Mouse (Mus musculus): ENCODE results near the gene Gm45716. TPM values are rescaled to one million over a fixed set of nuclear protein-coding genes. Genes with fewer than 3 reads are reported as not detected.

Gm45716 gene
- polyA plus RNA-seq, 1 experiment from 2014 or later = 54.6 TPM

DNA sequence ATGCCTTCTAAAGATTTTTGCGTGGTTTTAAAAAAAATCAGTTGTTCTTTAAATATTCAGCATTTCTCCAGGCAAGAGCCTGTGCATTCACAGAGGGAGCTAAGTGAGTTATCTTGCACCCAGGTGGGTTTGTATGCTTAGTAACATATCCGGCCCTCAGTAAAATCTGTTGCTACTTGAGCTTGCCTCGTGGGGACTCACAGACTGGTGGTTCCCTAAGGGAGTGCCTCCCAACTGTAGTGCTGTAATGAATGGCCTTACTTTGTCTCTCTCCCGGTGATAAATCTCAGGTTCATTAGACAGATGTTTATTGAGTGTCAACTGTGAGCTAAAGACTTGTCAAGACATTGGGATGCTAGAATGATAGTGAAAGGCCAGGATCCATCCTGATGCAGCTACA, 97.1 kb downstream of the Gm45716 start:
- no peak for ATAC-seq (replicated peaks; ENCODE audit: insufficient number of reproducible peaks, insufficient read depth, low FRiP score, low read depth)
- Histone ChIP-seq H3K27me3 (no peaks in the 10 kb centered on the region), H3K4me3 (no peak overlapping the region), H3K4me2 (no peak overlapping the region), H3K4me1 (replicated peaks) (no peaks in the 10 kb centered on the region), H3K9ac (no peak overlapping the region), H3K27ac (no peak overlapping the region), H3K9me3 (replicated peaks) (no peaks in the 10 kb centered on the region), H3K36me3 (no peaks in the 10 kb centered on the region; the same call in 1 of the 2 replicates)
- WGBS = 60% methylated on average over 4 of the region's 4 CpGs

- H3K9ac ChIP-seq = no peak overlapping the region
- no peaks in the 10 kb centered on the region for H3K4me1 ChIP-seq (replicated peaks)
- no peak overlapping the region for H3K4me3 ChIP-seq
- WGBS = 74% methylated on average over 6 of the region's 6 CpGs
- H3K9me3 ChIP-seq (replicated peaks) = no peaks in the 10 kb centered on the region
- H3K4me2 ChIP-seq = no peak overlapping the region
- no peaks in the 10 kb centered on the region for H3K27me3 ChIP-seq
- no peaks in the 10 kb centered on the region for H3K36me3 ChIP-seq
- no peak overlapping the region for H3K27ac ChIP-seq
- no peak for ATAC-seq (replicated peaks; ENCODE audit: insufficient number of reproducible peaks, insufficient read depth, low FRiP score, low read depth)
Measured at GRCm38 (mm10) chr11:90286550-90287154, 99.2 kb downstream of the Gm45716 start.

GRCm38 (mm10) chr11:90291156-90291555, 103.7 kb downstream of the Gm45716 start:
- H3K27ac ChIP-seq = no peak overlapping the region
- no peaks in the 10 kb centered on the region for H3K4me1 ChIP-seq (replicated peaks)
- H3K36me3 ChIP-seq = no peaks in the 10 kb centered on the region
- no peak for ATAC-seq (replicated peaks; ENCODE audit: insufficient number of reproducible peaks, insufficient read depth, low FRiP score, low read depth)
- no peak overlapping the region for H3K9ac ChIP-seq
- H3K4me3 ChIP-seq = no peak overlapping the region
- H3K9me3 ChIP-seq (replicated peaks) = no peaks in the 10 kb centered on the region
- no peaks in the 10 kb centered on the region for H3K27me3 ChIP-seq
- WGBS = 76% methylated on average over 4 of the region's 4 CpGs
- H3K4me2 ChIP-seq = no peak overlapping the region

GRCm38 (mm10) chr11:90292766-90293165, 105.3 kb downstream of the Gm45716 start:
- H3K9me3 ChIP-seq (replicated peaks) = no peaks in the 10 kb centered on the region
- H3K9ac ChIP-seq = no peak overlapping the region
- H3K27ac ChIP-seq = no peak overlapping the region
- H3K27me3 ChIP-seq = no peaks in the 10 kb centered on the region
- ATAC-seq (replicated peaks; ENCODE audit: insufficient number of reproducible peaks, insufficient read depth, low FRiP score, low read depth) = no peak
- H3K4me3 ChIP-seq = no peak overlapping the region
- H3K4me1 ChIP-seq (replicated peaks) = no peaks in the 10 kb centered on the region
- H3K4me2 ChIP-seq = no peak overlapping the region
- no peaks in the 10 kb centered on the region for H3K36me3 ChIP-seq

DNA sequence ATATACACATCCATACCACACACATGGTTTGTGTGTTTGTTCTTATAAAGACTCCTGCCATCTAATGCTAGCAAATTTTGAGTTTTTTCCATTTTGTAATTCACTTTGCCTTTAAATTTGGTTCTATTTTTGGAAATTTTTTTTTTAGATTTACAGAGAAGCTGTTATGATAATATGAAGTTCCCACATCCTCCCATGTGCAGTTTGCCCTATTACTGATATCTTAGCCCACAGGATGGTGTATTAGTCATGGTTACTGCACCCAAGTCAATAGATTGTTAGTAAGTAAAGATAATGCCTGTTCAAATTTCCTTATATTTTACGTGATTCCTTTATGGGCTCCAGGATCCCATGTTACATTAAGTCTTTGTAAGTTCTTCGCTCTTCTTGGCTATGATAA, 107.1 kb downstream of the Gm45716 start:
- no peaks in the 10 kb centered on the region for H3K27me3 ChIP-seq
- H3K36me3 ChIP-seq = no peaks in the 10 kb centered on the region
- H3K27ac ChIP-seq = no peak overlapping the region
- H3K4me3 ChIP-seq = no peak overlapping the region
- no peaks in the 10 kb centered on the region for H3K9me3 ChIP-seq (replicated peaks)
- H3K4me1 ChIP-seq (replicated peaks) = no peaks in the 10 kb centered on the region
- no peak overlapping the region for H3K9ac ChIP-seq
- 92% methylated on average over 2 of the region's 2 CpGs for WGBS
- ATAC-seq (replicated peaks; ENCODE audit: insufficient number of reproducible peaks, insufficient read depth, low FRiP score, low read depth) = no peak
- no peak overlapping the region for H3K4me2 ChIP-seq

Other genes with a start within 250 kb of the Gm45716 start
- gene Pctp, start 184.8 kb upstream of the Gm45716 start, polyA plus RNA-seq (2015; fragmentation: Nextera tagmentation; extraction: Ambion mirVana) = 7.0 and 8.3 TPM in 2 replicates
- gene Tmem100, start 157.3 kb upstream of the Gm45716 start, polyA plus RNA-seq (2015; fragmentation: Nextera tagmentation; extraction: Ambion mirVana) = 13.7 and 14.1 TPM in 2 replicates
- gene Mmd, start 61.8 kb downstream of the Gm45716 start, polyA plus RNA-seq (2015; fragmentation: Nextera tagmentation; extraction: Ambion mirVana) = 75.4 and 82.9 TPM in 2 replicates
- 4.7 and 4.9 TPM in 2 replicates for gene Hlf, start 203.2 kb downstream of the Gm45716 start, polyA plus RNA-seq (2015; fragmentation: Nextera tagmentation; extraction: Ambion mirVana)